Mouse (Mus musculus): Measurements from ENCODE around the gene Slc9a6. TPM values are rescaled to one million over a fixed set of nuclear protein-coding genes. Genes with fewer than 3 reads are reported as not detected.

Slc9a6 gene
- total and polyA plus RNA-seq, 2 experiments from 2014 or later = 59.2 to 78.7 TPM

- Histone ChIP-seq H3K27ac (no peak overlapping the region), H3K4me2 (ENCODE audit: low read depth, low read length) (no peak overlapping the region), H3K36me3 (ENCODE audit: insufficient read depth, low read length) (no peaks in the 10 kb centered on the region), H3K4me1 (ENCODE audit: insufficient read depth, low read length) (no peaks in the 10 kb centered on the region), H3K4me3 (ENCODE audit: low read length) (no peak overlapping the region), H3K9ac (replicated peaks; ENCODE audit: low read length) (no peak overlapping the region), H3K9me3 (ENCODE audit: low read length) (no peaks in the 10 kb centered on the region), H3K27me3 (ENCODE audit: insufficient read depth, low read length) (no peaks in the 10 kb centered on the region)
- DNase-seq (ENCODE audit: low spot score) (no peak), ATAC-seq (no peak)
- no peak for TF ChIP-seq CTCF (IDR thresholded peaks at IDR 0.05; ENCODE audit: low read depth)
- 86% methylated on average over 3 of the region's 3 CpGs for WGBS
Measured at GRCm38 (mm10) chrX:56701261-56701660, 91.7 kb downstream of the Slc9a6 start.

GRCm38 (mm10) chrX:56703965-56704562 lies 94.5 kb downstream of the Slc9a6 start:
- no peak overlapping the region for H3K4me3 ChIP-seq (ENCODE audit: low read length)
- no peak overlapping the region for H3K27ac ChIP-seq
- ATAC-seq = no peak
- no peaks in the 10 kb centered on the region for H3K36me3 ChIP-seq (ENCODE audit: insufficient read depth, low read length)
- H3K4me2 ChIP-seq (ENCODE audit: low read depth, low read length) = no peak overlapping the region
- no peaks in the 10 kb centered on the region for H3K27me3 ChIP-seq (ENCODE audit: insufficient read depth, low read length)
- no peak for TF ChIP-seq CTCF (IDR thresholded peaks at IDR 0.05; ENCODE audit: low read depth)
- no peaks in the 10 kb centered on the region for H3K9me3 ChIP-seq (ENCODE audit: low read length)
- H3K9ac ChIP-seq (replicated peaks; ENCODE audit: low read length) = no peak overlapping the region
- no peaks in the 10 kb centered on the region for H3K4me1 ChIP-seq (ENCODE audit: insufficient read depth, low read length)
- no peak for DNase-seq (ENCODE audit: low spot score)
- 80% methylated on average over 8 of the region's 8 CpGs for WGBS

GRCm38 (mm10) chrX:56708592-56709370 lies 99.2 kb downstream of the Slc9a6 start:
- H3K4me2 ChIP-seq (ENCODE audit: low read depth, low read length) = no peak overlapping the region
- no peak for DNase-seq (ENCODE audit: low spot score)
- H3K27me3 ChIP-seq (ENCODE audit: insufficient read depth, low read length) = no peaks in the 10 kb centered on the region
- no peak overlapping the region for H3K27ac ChIP-seq
- H3K9me3 ChIP-seq (ENCODE audit: low read length) = no peaks in the 10 kb centered on the region
- no peaks in the 10 kb centered on the region for H3K36me3 ChIP-seq (ENCODE audit: insufficient read depth, low read length)
- ATAC-seq = no peak
- H3K4me1 ChIP-seq (ENCODE audit: insufficient read depth, low read length) = no peaks in the 10 kb centered on the region
- no peak overlapping the region for H3K4me3 ChIP-seq (ENCODE audit: low read length)
- 81% methylated on average over 6 of the region's 6 CpGs for WGBS
- no peak for TF ChIP-seq CTCF (IDR thresholded peaks at IDR 0.05; ENCODE audit: low read depth)
- H3K9ac ChIP-seq (replicated peaks; ENCODE audit: low read length) = no peak overlapping the region

GRCm38 (mm10) chrX:56710522-56710921 lies 101.0 kb downstream of the Slc9a6 start:
- Histone ChIP-seq H3K4me1 (ENCODE audit: insufficient read depth, low read length) (no peaks in the 10 kb centered on the region), H3K27ac (no peak overlapping the region), H3K9ac (replicated peaks; ENCODE audit: low read length) (no peak overlapping the region), H3K36me3 (ENCODE audit: insufficient read depth, low read length) (no peaks in the 10 kb centered on the region), H3K4me3 (ENCODE audit: low read length) (no peak overlapping the region), H3K9me3 (ENCODE audit: low read length) (no peaks in the 10 kb centered on the region), H3K27me3 (ENCODE audit: insufficient read depth, low read length) (no peaks in the 10 kb centered on the region), H3K4me2 (ENCODE audit: low read depth, low read length) (no peak overlapping the region)
- TF ChIP-seq CTCF (IDR thresholded peaks at IDR 0.05; ENCODE audit: low read depth) = no peak
- DNase-seq (ENCODE audit: low spot score) (no peak), ATAC-seq (no peak)
- WGBS = 92% methylated on average over 1 of the region's 1 CpGs

GRCm38 (mm10) chrX:56712666-56713065 lies 103.1 kb downstream of the Slc9a6 start:
- 54% methylated on average over 1 of the region's 1 CpGs for WGBS

More at GRCm38 (mm10) chrX:56712666-56713065, 103.1 kb downstream of the Slc9a6 start:
- Histone ChIP-seq H3K9ac (replicated peaks; ENCODE audit: low read length) (no peak overlapping the region), H3K9me3 (ENCODE audit: low read length) (no peaks in the 10 kb centered on the region), H3K36me3 (ENCODE audit: insufficient read depth, low read length) (no peaks in the 10 kb centered on the region), H3K27ac (no peak overlapping the region), H3K27me3 (ENCODE audit: insufficient read depth, low read length) (no peaks in the 10 kb centered on the region), H3K4me1 (ENCODE audit: insufficient read depth, low read length) (no peaks in the 10 kb centered on the region), H3K4me3 (ENCODE audit: low read length) (no peak overlapping the region), H3K4me2 (ENCODE audit: low read depth, low read length) (no peak overlapping the region)
- DNase-seq (ENCODE audit: low spot score) = no peak
- no peak for ATAC-seq
- TF ChIP-seq CTCF (IDR thresholded peaks at IDR 0.05; ENCODE audit: low read depth) = no peak

Small RNA genes lying within 50 kb of the gene (microRNA-seq; reads per million reads assigned to microRNA genes)
- 0 reads per million in 2 experiments for gene Mir5116

Other genes starting within 250 kb of the Slc9a6 start
- 68.7 and 74.6 TPM in 2 replicates for gene Smim10l2a, start 235.2 kb upstream of the Slc9a6 start, total RNA-seq (2014; rRNA removed)
- gene Smim10l2a, start 235.2 kb upstream of the Slc9a6 start, polyA plus RNA-seq (2015; fragmentation: Nextera tagmentation; extraction: Ambion mirVana) = 53.8 and 55.9 TPM in 2 replicates
- not detected in 2 replicates for gene Gm2174, start 161.8 kb upstream of the Slc9a6 start, total RNA-seq (2014; rRNA removed)
- 2.8 TPM in 1 of 2 replicates, not detected in the other for gene Gm2174, start 161.8 kb upstream of the Slc9a6 start, polyA plus RNA-seq (2015; fragmentation: Nextera tagmentation; extraction: Ambion mirVana)
- 20.4 and 22.7 TPM in 2 replicates for gene Ints6l, start 154.9 kb upstream of the Slc9a6 start, total RNA-seq (2014; rRNA removed)
- gene Ints6l, start 154.9 kb upstream of the Slc9a6 start, polyA plus RNA-seq (2015; fragmentation: Nextera tagmentation; extraction: Ambion mirVana) = 13.2 and 15.9 TPM in 2 replicates
- not detected in 2 replicates for gene Gm10477, start 85.0 kb upstream of the Slc9a6 start, total RNA-seq (2014; rRNA removed)
- not detected in 2 replicates for gene Gm10477, start 85.0 kb upstream of the Slc9a6 start, polyA plus RNA-seq (2015; fragmentation: Nextera tagmentation; extraction: Ambion mirVana)
- not detected in 2 replicates for gene Gm648, start 60.2 kb upstream of the Slc9a6 start, total RNA-seq (2014; rRNA removed)
- not detected in 2 replicates for gene Gm648, start 60.2 kb upstream of the Slc9a6 start, polyA plus RNA-seq (2015; fragmentation: Nextera tagmentation; extraction: Ambion mirVana)
- 61.9 and 67.7 TPM in 2 replicates for gene Mmgt1, start 11.7 kb upstream of the Slc9a6 start, total RNA-seq (2014; rRNA removed)
- 38.6 and 39.5 TPM in 2 replicates for gene Mmgt1, start 11.7 kb upstream of the Slc9a6 start, polyA plus RNA-seq (2015; fragmentation: Nextera tagmentation; extraction: Ambion mirVana)
- 189 and 208 TPM in 2 replicates for gene Fhl1, start 122.0 kb downstream of the Slc9a6 start, total RNA-seq (2014; rRNA removed)
- gene Fhl1, start 122.0 kb downstream of the Slc9a6 start, polyA plus RNA-seq (2015; fragmentation: Nextera tagmentation; extraction: Ambion mirVana) = 198 and 201 TPM in 2 replicates
- gene Map7d3, start 212.6 kb downstream of the Slc9a6 start, total RNA-seq (2014; rRNA removed) = not detected in 2 replicates
- gene Map7d3, start 212.6 kb downstream of the Slc9a6 start, polyA plus RNA-seq (2015; fragmentation: Nextera tagmentation; extraction: Ambion mirVana) = 0.68 and 1.6 TPM in 2 replicates

Measured in hindbrain, postnatal 0 days (tissue).